Mouse (Mus musculus) forebrain, embryonic 10.5 days (tissue): ENCODE data around the gene Defb45. TPM values are rescaled to one million over a fixed set of nuclear protein-coding genes. Genes with fewer than 3 reads are reported as not detected.

Source experiments
- DNase-seq: peaks from one replicate; pipeline ENCODE4 v3.0.0-alpha.2; 2017; ENCODE audit warnings: low spot score; ENCODE audit errors: extremely low spot score
- H3K27ac ChIP-seq: fragments of 300-500 bp; sonication (generic); 2 replicates; pipeline ENCODE4 v1.5.1; 2016; ENCODE audit warnings: mild to moderate bottlenecking
- H3K27me3 ChIP-seq: fragments of 300-500 bp; sonication (generic); 2 replicates; pipeline ENCODE4 v1.6.1; 2016; ENCODE audit warnings: mild to moderate bottlenecking; ENCODE audit not compliant: poor library complexity, severe bottlenecking
- H3K36me3 ChIP-seq: fragments of 300-500 bp; sonication (generic); replicated peaks from 2 replicates; pipeline ENCODE4 v1.6.1; 2016; ENCODE audit warnings: mild to moderate bottlenecking, moderate library complexity
- H3K4me1 ChIP-seq: fragments of 300-500 bp; sonication (generic); 2 replicates; pipeline ENCODE4 v1.6.1; 2016
- H3K4me3 ChIP-seq: fragments of 300-500 bp; sonication (generic); 2 replicates; pipeline ENCODE4 v1.5.1; 2016; ENCODE audit warnings: mild to moderate bottlenecking, moderate library complexity
- H3K9me3 ChIP-seq: fragments of 300-500 bp; sonication (generic); 2 replicates; pipeline ENCODE4 v1.6.1; 2016; ENCODE audit warnings: mild to moderate bottlenecking, moderate library complexity
- WGBS: fragments of 180-500 bp; shearing (Covaris S2); methylation state at CpG from one replicate; pipeline ENCODE4 v1.1.7; 2016; 5-methylcytosine and 5-hydroxymethylcytosine counted together
- polyA plus RNA-seq: library from polyadenylated mRNA; unstranded; fragments of >200 nt; fragmentation: Nextera tagmentation; extraction: Ambion mirVana; gene quantifications from 2 replicates; pipeline ENCODE4 v1.2.1, GENCODE M21; 2016

The Defb45 gene
- not detected in 2 replicates for polyA plus RNA-seq

GRCm38 (mm10) chr2:152599299-152599698 lies at the start of gene Defb45:
Defb45 (minus strand) TSS chr2:152599399.
- no peaks in the 10 kb centered on the region; the same call in 1 of the 2 replicates for H3K9me3 ChIP-seq
- no peak within 1 kb of the TSS for H3K4me3 ChIP-seq
- no peaks in the 10 kb centered on the region for H3K36me3 ChIP-seq
- H3K4me1 ChIP-seq: no peaks in the 10 kb centered on the region
- no peak within 1 kb of the TSS for H3K27ac ChIP-seq
- DNase-seq: no peak
- WGBS: 73% methylated on average over 7 of the region's 7 CpGs
- H3K27me3 ChIP-seq: no peaks in the 10 kb centered on the region

DNA sequence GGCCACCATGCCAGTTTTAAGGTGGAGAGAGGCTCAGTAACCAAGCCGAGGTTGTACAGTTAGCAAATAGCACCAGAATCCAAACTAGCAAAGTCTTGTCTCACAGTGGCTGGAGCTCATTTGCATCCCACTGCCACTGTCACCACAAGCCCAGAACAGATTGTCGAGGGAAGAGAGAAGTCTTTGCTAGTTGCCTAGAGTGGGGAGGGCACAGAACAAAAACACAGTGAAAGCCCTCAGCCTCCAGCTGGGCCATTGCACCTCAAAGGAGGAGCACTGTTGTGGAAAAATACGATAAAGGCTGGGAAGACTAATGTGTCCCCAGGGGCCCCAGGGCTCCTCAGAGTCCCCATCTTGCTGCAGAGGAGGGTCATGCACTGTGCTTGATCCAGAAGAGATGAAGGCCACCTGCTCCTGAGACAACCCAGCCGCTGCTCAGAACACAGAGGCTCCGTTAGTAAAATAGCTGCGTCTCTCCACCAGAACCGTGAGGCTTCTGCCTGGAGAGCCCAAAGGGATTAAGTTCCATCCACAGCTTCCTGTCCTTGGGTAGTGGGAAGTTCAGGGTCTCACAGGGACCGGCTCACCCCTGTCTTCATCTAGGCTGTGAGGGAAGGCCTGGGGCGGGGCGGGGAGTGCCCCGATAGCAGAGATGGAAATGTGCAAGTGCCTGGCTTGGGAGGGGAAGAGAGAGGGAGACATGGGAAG lies 40.4 kb upstream of the Defb45 start:
- DNase-seq: no peak
- Histone ChIP-seq H3K9me3 (no peaks in the 10 kb centered on the region), H3K36me3 (no peaks in the 10 kb centered on the region), H3K4me1 (peaks cover 15% of the 10 kb centered on the region), H3K27ac (peak overlapping the region; percentile 72), H3K4me3 (no peak overlapping the region), H3K27me3 (peaks cover 10% of the 10 kb centered on the region)
- WGBS: 23% methylated on average over 11 of the region's 11 CpGs

DNA sequence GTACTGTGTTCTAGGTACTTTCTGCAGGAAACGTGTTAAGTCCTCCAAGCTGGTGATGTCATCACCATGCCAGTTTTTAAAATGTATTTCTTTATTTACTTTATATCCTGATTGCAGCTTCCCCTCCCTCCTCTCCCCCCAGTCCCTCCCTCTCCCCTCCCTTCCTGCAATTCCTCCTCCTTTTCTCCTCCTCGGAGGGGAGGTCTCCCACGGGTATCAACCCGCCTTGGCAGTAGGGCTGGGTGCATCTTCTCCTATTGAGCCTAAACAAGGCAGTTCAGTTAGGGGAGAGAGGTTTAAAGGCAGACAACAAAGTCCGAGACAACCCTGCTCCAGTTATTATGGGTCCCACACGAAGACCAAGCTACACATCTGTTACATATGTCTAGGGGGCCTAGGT lies 39.7 kb upstream of the Defb45 start:
- no peaks in the 10 kb centered on the region for H3K36me3 ChIP-seq
- no peak for DNase-seq
- peak overlapping the region; percentile 72; the same call in 1 of the 2 replicates for H3K27ac ChIP-seq
- H3K27me3 ChIP-seq: peaks cover 15% of the 10 kb centered on the region
- peaks cover 15% of the 10 kb centered on the region for H3K4me1 ChIP-seq
- no peaks in the 10 kb centered on the region for H3K9me3 ChIP-seq
- WGBS: 67% methylated on average over 6 of the region's 6 CpGs
- no peak overlapping the region for H3K4me3 ChIP-seq

- WGBS: 88% methylated on average over 4 of the region's 4 CpGs
- Histone ChIP-seq H3K9me3 (no peaks in the 10 kb centered on the region), H3K27ac (no peak overlapping the region), H3K4me1 (peaks cover 23% of the 10 kb centered on the region), H3K4me3 (no peak overlapping the region), H3K36me3 (no peaks in the 10 kb centered on the region), H3K27me3 (peaks cover 30% of the 10 kb centered on the region)
- no peak for DNase-seq
These were observed 38.2 kb upstream of the Defb45 start for GRCm38 (mm10) chr2:152637381-152637780.

DNA sequence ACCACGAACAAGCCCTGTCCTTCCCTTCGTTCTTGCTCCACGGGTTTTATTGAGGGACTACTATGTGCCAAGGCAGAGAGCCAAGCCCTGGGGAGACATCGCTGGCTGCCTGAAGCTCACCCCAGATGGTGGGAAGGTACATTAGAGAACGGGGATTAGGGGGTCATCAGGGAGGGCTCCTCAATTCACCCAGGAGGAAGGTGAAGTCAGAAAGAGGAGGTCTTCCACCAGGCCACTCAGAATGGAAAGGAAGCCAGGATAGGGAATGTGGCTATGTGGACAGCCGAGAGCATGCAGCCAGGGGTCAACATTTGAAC lies 37.8 kb upstream of the Defb45 start:
- WGBS: 93% methylated on average over 6 of the region's 6 CpGs
- peaks cover 33% of the 10 kb centered on the region for H3K27me3 ChIP-seq
- DNase-seq: no peak
- no peak overlapping the region for H3K4me3 ChIP-seq
- H3K36me3 ChIP-seq: no peaks in the 10 kb centered on the region
- no peaks in the 10 kb centered on the region for H3K9me3 ChIP-seq
- peaks cover 23% of the 10 kb centered on the region for H3K4me1 ChIP-seq
- H3K27ac ChIP-seq: no peak overlapping the region

GRCm38 (mm10) chr2:152636246-152637005 lies 37.2 kb upstream of the Defb45 start:
- DNase-seq: no peak
- H3K4me1 ChIP-seq: peaks cover 23% of the 10 kb centered on the region
- H3K9me3 ChIP-seq: no peaks in the 10 kb centered on the region
- peaks cover 33% of the 10 kb centered on the region for H3K27me3 ChIP-seq
- H3K27ac ChIP-seq: no peak overlapping the region
- WGBS: 80% methylated on average over 23 of the region's 23 CpGs
- no peak overlapping the region for H3K4me3 ChIP-seq
- no peaks in the 10 kb centered on the region for H3K36me3 ChIP-seq

GRCm38 (mm10) chr2:152634311-152634710 lies 35.1 kb upstream of the Defb45 start:
- Histone ChIP-seq H3K27me3 (peaks cover 42% of the 10 kb centered on the region), H3K4me1 (peaks cover 13% of the 10 kb centered on the region), H3K27ac (no peak overlapping the region), H3K36me3 (no peaks in the 10 kb centered on the region), H3K9me3 (no peaks in the 10 kb centered on the region), H3K4me3 (no peak overlapping the region)
- no peak for DNase-seq
- 77% methylated on average over 29 of the region's 29 CpGs for WGBS

- H3K4me3 ChIP-seq: no peak overlapping the region
- H3K4me1 ChIP-seq: peaks cover 8% of the 10 kb centered on the region
- DNase-seq: no peak
- H3K27ac ChIP-seq: 0 out of 2 replicates have a peak overlapping the region, but pooled peaks have one; percentile 6
- 51% methylated on average over 17 of the region's 17 CpGs for WGBS
- H3K9me3 ChIP-seq: no peaks in the 10 kb centered on the region
- peaks cover 52% of the 10 kb centered on the region for H3K27me3 ChIP-seq
- no peaks in the 10 kb centered on the region for H3K36me3 ChIP-seq
These were observed 34.1 kb upstream of the Defb45 start for GRCm38 (mm10) chr2:152633334-152633733.

GRCm38 (mm10) chr2:152629904-152630303 lies 30.7 kb upstream of the Defb45 start:
- Histone ChIP-seq H3K36me3 (no peaks in the 10 kb centered on the region), H3K27ac (no peak overlapping the region), H3K27me3 (peaks cover 80% of the 10 kb centered on the region), H3K4me1 (peaks cover 36% of the 10 kb centered on the region), H3K9me3 (no peaks in the 10 kb centered on the region), H3K4me3 (no peak overlapping the region)
- DNase-seq: no peak
- 92% methylated on average over 6 of the region's 6 CpGs for WGBS

- H3K9me3 ChIP-seq: no peaks in the 10 kb centered on the region
- peaks cover 36% of the 10 kb centered on the region for H3K4me1 ChIP-seq
- no peak overlapping the region for H3K27ac ChIP-seq
- H3K36me3 ChIP-seq: no peaks in the 10 kb centered on the region
- no peak overlapping the region for H3K4me3 ChIP-seq
- 74% methylated on average over 3 of the region's 3 CpGs for WGBS
- H3K27me3 ChIP-seq: peaks cover 79% of the 10 kb centered on the region
- DNase-seq: no peak
These were observed 30.0 kb upstream of the Defb45 start for GRCm38 (mm10) chr2:152629239-152629638.

GRCm38 (mm10) chr2:152628066-152628465 lies 28.9 kb upstream of the Defb45 start:
- H3K4me3 ChIP-seq: no peak overlapping the region
- DNase-seq: no peak
- H3K36me3 ChIP-seq: no peaks in the 10 kb centered on the region
- no peaks in the 10 kb centered on the region for H3K9me3 ChIP-seq
- no peak overlapping the region for H3K27ac ChIP-seq
- peaks cover 30% of the 10 kb centered on the region for H3K4me1 ChIP-seq
- WGBS: 39% methylated on average over 17 of the region's 17 CpGs
- peaks cover 72% of the 10 kb centered on the region for H3K27me3 ChIP-seq

DNA sequence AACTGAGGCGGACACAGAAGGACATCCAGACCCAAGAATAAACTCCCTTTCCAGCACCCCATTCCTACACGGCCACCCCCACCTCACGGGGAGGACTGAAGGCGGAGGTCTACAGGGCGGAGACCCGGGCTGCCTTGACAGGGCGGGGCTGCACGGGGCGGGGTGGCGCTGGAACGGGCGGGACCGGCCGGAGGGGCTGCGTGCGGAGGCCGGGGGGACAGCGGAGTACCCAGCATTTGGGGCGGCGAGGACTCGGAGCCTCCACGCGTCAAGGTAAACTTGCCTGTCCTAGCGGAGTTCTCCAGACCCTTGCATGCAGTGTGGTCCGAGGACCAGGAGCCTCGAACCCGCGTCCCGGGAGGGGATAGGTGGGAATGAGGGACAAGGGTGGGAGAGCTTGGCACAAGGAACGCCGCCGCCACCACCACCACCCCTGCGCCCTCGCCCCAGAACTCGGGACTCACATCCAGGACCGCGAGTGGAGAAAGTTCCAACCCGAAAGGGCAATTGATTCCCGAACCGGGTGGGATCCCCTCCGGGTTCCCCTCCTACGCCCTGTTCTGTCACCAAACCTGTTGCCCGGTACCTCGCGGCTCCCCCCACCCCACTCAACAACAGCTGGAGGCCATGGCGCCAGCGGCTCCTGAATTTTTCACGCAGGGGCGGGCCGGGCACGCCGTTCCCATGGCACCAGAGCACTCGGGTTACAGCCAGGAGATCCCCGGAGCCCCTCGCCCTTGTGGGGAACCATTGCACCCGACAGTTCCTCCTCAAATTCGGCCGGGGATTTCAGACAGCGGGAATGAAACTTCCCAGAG lies 27.8 kb upstream of the Defb45 start, which contains the start of gene Rem1:
TSS of gene Rem1 (plus strand) at position 178 of the 818 bp plus-strand sequence.
- no peaks in the 10 kb centered on the region for H3K9me3 ChIP-seq
- peaks cover 65% of the 10 kb centered on the region for H3K27me3 ChIP-seq
- peak within 1 kb of the TSS; percentile 53 for H3K4me3 ChIP-seq
- H3K36me3 ChIP-seq: no peaks in the 10 kb centered on the region
- WGBS: 2% methylated on average over 59 of the region's 59 CpGs
- peaks cover 28% of the 10 kb centered on the region for H3K4me1 ChIP-seq
- H3K27ac ChIP-seq: peak within 1 kb of the TSS; percentile 37; the same call in 1 of the 2 replicates
- peak; percentile 43 for DNase-seq
